Mouse (Mus musculus): ENCODE results near the gene Hist1h1a. TPM values are rescaled to one million over a fixed set of nuclear protein-coding genes. Genes with fewer than 3 reads are reported as not detected.
A peak's percentile ranks its signal among the peaks of the same experiment; 100 is the strongest.
"Not testable (repeated sequence)": the region's sequence is repeated elsewhere in the genome, so short reads cannot be mapped to it uniquely, and the experiment has no call there.

The Hist1h1a gene
- polyA plus RNA-seq, 1 experiment from 2014 or later, result 2.3 TPM

DNA sequence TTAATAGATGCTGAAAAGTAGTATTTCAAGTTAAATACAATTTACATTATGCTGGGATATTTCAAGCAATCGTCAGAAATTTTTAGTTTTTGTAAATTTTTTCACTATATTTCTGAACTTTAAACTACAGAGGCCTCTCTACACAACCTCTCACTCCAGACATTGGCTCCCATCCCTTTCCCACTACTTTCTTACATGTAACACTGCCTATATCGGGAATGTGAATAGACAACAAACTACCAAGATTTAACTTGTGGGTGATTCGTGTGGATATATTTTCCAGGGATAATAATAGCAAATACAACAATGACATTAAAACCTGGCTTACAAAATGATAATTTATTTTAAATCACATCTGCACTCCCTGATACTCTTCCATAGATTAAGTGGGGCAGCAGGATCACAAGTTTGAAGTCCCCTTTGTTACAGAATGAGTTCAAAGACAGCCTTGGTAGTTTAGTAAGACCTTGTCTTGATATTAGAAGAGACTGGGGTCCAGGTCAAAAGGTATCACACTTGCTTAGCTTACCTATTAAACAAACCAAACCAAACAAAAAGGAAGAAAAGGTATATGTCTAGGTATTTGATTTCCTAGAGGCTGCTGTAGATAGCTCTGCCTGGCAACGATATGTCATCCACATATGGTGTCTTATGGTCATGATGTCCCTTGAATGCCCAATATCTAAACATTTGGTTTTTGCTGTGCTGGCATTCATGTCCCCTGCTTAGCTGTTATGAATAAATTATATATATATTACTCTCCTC is 10.0 kb upstream of the Hist1h1a start:
- Histone ChIP-seq H3K4me2 (replicated peaks) (peak overlapping the region; percentile 52), H3K27me3 (no peaks in the 10 kb centered on the region), H3K4me3 (no peak overlapping the region), H3K36me3 (no peaks in the 10 kb centered on the region), H3K9ac (replicated peaks) (no peak overlapping the region), H3K27ac (replicated peaks) (peak overlapping the region; percentile 79), H3K4me1 (peaks cover 12% of the 10 kb centered on the region; the same call in 1 of the 2 replicates), H3K9me3 (no peaks in the 10 kb centered on the region)
- 63% methylated on average over 4 of the region's 4 CpGs for WGBS
- ATAC-seq (ENCODE audit: low FRiP score, low read depth), result no peak

- peaks cover 14% of the 10 kb centered on the region; the same call in 1 of the 2 replicates for H3K4me1 ChIP-seq
- no peaks in the 10 kb centered on the region for H3K9me3 ChIP-seq
- no peak overlapping the region for H3K27ac ChIP-seq (replicated peaks)
- H3K4me2 ChIP-seq (replicated peaks), result no peak overlapping the region
- no peaks in the 10 kb centered on the region for H3K27me3 ChIP-seq
- no peak for ATAC-seq (ENCODE audit: low FRiP score, low read depth)
- H3K36me3 ChIP-seq, result no peaks in the 10 kb centered on the region
- no peak overlapping the region for H3K9ac ChIP-seq (replicated peaks)
- H3K4me3 ChIP-seq, result no peak overlapping the region
These were observed 8.5 kb upstream of the Hist1h1a start for GRCm38 (mm10) chr13:23755000-23755399.

DNA sequence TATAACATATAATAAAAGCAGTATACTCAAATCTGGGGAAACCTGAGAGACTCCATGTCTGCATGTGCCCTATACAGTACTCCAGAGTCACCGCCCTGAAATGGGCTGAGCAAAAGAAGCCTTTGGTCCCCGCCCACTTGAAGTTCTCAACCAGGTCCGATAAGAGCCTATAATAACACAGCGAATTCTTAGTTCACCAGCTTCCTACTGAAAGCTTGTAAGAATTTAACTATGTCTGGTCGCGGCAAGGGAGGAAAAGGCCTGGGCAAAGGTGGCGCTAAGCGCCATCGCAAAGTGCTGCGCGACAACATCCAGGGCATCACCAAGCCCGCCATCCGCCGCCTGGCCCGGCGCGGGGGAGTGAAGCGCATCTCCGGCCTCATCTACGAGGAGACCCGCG is 6.7 kb upstream of the Hist1h1a start, which contains the start of gene Hist1h4b:
TSS of gene Hist1h4b (plus strand) at position 224 of the 400 bp plus-strand sequence.
- Histone ChIP-seq H3K9me3 (no peaks in the 10 kb centered on the region), H3K27me3 (no peaks in the 10 kb centered on the region), H3K4me3 (peak within 1 kb of the TSS; percentile 42), H3K4me1 (peaks cover 25% of the 10 kb centered on the region; the same call in 1 of the 2 replicates), H3K36me3 (no peaks in the 10 kb centered on the region), H3K4me2 (replicated peaks) (peak within 1 kb of the TSS; percentile 58), H3K27ac (replicated peaks) (peak within 1 kb of the TSS; percentile 86), H3K9ac (replicated peaks) (peak within 1 kb of the TSS; percentile 61)
- WGBS, result under 1% methylated on average over 17 of the region's 22 CpGs
- peak; percentile 68 for ATAC-seq (ENCODE audit: low FRiP score, low read depth)

DNA sequence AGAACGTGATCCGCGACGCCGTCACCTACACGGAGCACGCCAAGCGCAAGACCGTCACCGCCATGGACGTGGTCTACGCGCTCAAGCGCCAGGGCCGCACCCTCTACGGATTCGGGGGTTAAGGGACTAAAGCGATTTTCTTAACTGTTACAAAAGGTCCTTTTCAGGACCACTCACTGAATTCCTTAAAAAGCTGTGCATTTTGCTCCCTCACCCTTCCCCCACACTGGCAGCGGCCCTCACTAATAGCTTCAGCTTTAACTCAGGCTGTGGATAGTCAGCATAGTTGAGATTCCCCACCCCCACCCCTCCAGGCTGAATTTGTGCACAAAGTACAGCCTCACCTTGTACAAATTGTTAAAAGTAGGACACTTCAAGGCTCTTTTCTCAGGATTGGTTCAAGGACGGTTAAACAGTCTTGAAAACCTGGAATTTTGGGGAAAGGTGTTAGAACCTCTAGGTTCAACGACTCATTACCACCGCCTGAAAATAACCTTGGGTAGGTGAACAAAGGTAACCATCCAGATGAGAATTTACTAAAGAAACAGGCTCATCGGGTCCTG is 6.2 kb upstream of the Hist1h1a start:
- peak overlapping the region; percentile 86 for H3K27ac ChIP-seq (replicated peaks)
- under 1% methylated on average over 17 of the region's 23 CpGs for WGBS
- peaks cover 25% of the 10 kb centered on the region; the same call in 1 of the 2 replicates for H3K4me1 ChIP-seq
- H3K4me3 ChIP-seq, result peak overlapping the region; percentile 42
- H3K4me2 ChIP-seq (replicated peaks), result peak overlapping the region; percentile 58
- H3K27me3 ChIP-seq, result no peaks in the 10 kb centered on the region
- H3K9me3 ChIP-seq, result no peaks in the 10 kb centered on the region
- peak overlapping the region; percentile 61 for H3K9ac ChIP-seq (replicated peaks)
- no peaks in the 10 kb centered on the region for H3K36me3 ChIP-seq
- no peak for ATAC-seq (ENCODE audit: low FRiP score, low read depth)

- no peak overlapping the region for H3K4me3 ChIP-seq
- H3K27ac ChIP-seq (replicated peaks), result 0 out of 2 replicates have a peak overlapping the region, but pooled peaks have one; percentile 39
- no peak for ATAC-seq (ENCODE audit: low FRiP score, low read depth)
- H3K27me3 ChIP-seq, result no peaks in the 10 kb centered on the region
- H3K9me3 ChIP-seq, result no peaks in the 10 kb centered on the region
- H3K36me3 ChIP-seq, result no peaks in the 10 kb centered on the region
- H3K9ac ChIP-seq (replicated peaks), result no peak overlapping the region
- H3K4me1 ChIP-seq, result peaks cover 22% of the 10 kb centered on the region; the same call in 1 of the 2 replicates
- no peak overlapping the region for H3K4me2 ChIP-seq (replicated peaks)
- 54% methylated on average over 3 of the region's 3 CpGs for WGBS
These were observed 5.5 kb upstream of the Hist1h1a start for GRCm38 (mm10) chr13:23757921-23758320.

DNA sequence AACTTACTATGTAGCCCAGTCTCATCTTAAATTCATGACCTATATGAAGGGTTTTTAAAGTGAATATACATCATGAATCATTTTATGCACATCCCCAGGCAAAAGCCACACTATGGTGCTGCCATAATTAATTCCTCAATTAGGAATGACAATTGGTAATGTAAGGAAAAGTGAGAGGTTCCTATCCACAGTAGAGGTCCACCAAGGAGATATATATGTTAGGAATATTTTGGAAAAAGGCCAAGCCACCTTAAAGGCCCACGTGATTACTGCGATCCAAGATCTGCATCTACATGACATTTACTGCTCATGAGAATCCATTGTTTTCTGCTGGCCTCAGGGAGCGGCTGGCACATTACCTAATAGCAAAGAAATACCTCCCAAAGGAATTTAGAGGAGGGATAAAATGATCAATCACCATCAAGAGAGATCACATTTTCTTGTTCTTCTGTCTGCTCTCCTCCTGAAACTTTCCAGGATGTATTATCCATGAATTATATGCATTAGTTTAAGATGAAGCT is 4.2 kb upstream of the Hist1h1a start:
- peaks cover 28% of the 10 kb centered on the region for H3K4me1 ChIP-seq
- H3K36me3 ChIP-seq, result no peaks in the 10 kb centered on the region
- WGBS, result 80% methylated on average over 3 of the region's 3 CpGs
- no peak for ATAC-seq (ENCODE audit: low FRiP score, low read depth)
- no peak overlapping the region for H3K27ac ChIP-seq (replicated peaks)
- H3K4me2 ChIP-seq (replicated peaks), result no peak overlapping the region
- no peaks in the 10 kb centered on the region for H3K9me3 ChIP-seq
- H3K27me3 ChIP-seq, result no peaks in the 10 kb centered on the region
- no peak overlapping the region for H3K9ac ChIP-seq (replicated peaks)
- H3K4me3 ChIP-seq, result no peak overlapping the region

GRCm38 (mm10) chr13:23759916-23760239 is 3.6 kb upstream of the Hist1h1a start:
- 82% methylated on average over 1 of the region's 1 CpGs for WGBS

DNA sequence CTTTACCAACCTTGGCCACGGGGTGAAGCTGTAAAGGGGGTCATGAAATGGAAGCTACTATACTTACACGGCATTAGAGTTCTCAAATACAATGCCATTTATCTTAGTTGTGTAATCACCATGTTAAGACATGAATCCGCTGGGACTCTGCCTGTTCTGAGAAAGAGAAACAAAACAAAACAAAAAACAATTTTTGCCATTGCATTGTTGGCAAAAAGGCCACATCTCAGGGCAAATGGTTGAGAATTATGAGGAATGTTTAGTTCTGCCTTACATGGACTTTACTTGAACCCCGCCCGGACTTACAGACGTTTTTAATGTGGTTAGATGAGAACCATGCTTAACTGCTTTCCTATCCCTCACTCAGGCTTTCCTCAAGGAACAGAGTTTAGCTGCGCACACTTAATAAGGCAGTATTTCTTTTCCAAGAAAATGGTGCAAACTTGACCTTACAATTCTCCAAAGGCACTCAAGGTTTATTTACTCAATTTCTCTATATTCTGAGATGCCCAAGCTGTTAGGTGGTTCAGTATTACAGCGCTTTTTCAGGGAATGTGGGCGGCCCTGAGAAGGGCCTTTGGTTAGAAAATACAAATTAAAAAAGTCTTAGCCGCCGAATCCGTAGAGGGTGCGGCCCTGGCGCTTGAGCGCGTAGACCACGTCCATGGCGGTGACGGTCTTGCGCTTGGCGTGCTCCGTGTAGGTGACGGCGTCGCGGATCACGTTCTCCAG is 3.1 kb upstream of the Hist1h1a start:
- peak overlapping the region; percentile 73 for H3K4me2 ChIP-seq (replicated peaks)
- peak overlapping the region; percentile 32 for H3K9ac ChIP-seq (replicated peaks)
- H3K36me3 ChIP-seq, result no peaks in the 10 kb centered on the region
- WGBS, result 2% methylated on average over 22 of the region's 27 CpGs
- no peaks in the 10 kb centered on the region for H3K9me3 ChIP-seq
- H3K4me1 ChIP-seq, result peaks cover 32% of the 10 kb centered on the region
- no peaks in the 10 kb centered on the region for H3K27me3 ChIP-seq
- peak overlapping the region; percentile 90 for H3K27ac ChIP-seq (replicated peaks)
- ATAC-seq (ENCODE audit: low FRiP score, low read depth), result no peak
- peak overlapping the region; percentile 43 for H3K4me3 ChIP-seq

More at GRCm38 (mm10) chr13:23759916-23760239, 3.6 kb upstream of the Hist1h1a start:
- peaks cover 32% of the 10 kb centered on the region for H3K4me1 ChIP-seq
- H3K4me3 ChIP-seq, result peak overlapping the region; percentile 43
- H3K4me2 ChIP-seq (replicated peaks), result peak overlapping the region; percentile 73
- no peaks in the 10 kb centered on the region for H3K36me3 ChIP-seq
- H3K9me3 ChIP-seq, result no peaks in the 10 kb centered on the region
- no peaks in the 10 kb centered on the region for H3K27me3 ChIP-seq
- no peak for ATAC-seq (ENCODE audit: low FRiP score, low read depth)
- peak overlapping the region; percentile 32; the same call in 1 of the 2 replicates for H3K9ac ChIP-seq (replicated peaks)
- peak overlapping the region; percentile 90 for H3K27ac ChIP-seq (replicated peaks)

GRCm38 (mm10) chr13:23760972-23761864 is 2.2 kb upstream of the Hist1h1a start, which contains the start of gene Hist1h4a:
Gene Hist1h4a (minus strand): TSS chr13:23761230.
- H3K36me3 ChIP-seq, result no peaks in the 10 kb centered on the region
- H3K9me3 ChIP-seq, result no peaks in the 10 kb centered on the region
- under 1% methylated on average over 69 of the region's 72 CpGs for WGBS
- peak within 1 kb of the TSS; percentile 41 for H3K9ac ChIP-seq (replicated peaks)
- peak within 1 kb of the TSS; percentile 43 for H3K4me3 ChIP-seq
- peak; percentile 71 for ATAC-seq (ENCODE audit: low FRiP score, low read depth)
- peak within 1 kb of the TSS; percentile 90 for H3K27ac ChIP-seq (replicated peaks)
- H3K4me2 ChIP-seq (replicated peaks), result peak within 1 kb of the TSS; percentile 73
- no peaks in the 10 kb centered on the region for H3K27me3 ChIP-seq
- peaks cover 32% of the 10 kb centered on the region for H3K4me1 ChIP-seq

DNA sequence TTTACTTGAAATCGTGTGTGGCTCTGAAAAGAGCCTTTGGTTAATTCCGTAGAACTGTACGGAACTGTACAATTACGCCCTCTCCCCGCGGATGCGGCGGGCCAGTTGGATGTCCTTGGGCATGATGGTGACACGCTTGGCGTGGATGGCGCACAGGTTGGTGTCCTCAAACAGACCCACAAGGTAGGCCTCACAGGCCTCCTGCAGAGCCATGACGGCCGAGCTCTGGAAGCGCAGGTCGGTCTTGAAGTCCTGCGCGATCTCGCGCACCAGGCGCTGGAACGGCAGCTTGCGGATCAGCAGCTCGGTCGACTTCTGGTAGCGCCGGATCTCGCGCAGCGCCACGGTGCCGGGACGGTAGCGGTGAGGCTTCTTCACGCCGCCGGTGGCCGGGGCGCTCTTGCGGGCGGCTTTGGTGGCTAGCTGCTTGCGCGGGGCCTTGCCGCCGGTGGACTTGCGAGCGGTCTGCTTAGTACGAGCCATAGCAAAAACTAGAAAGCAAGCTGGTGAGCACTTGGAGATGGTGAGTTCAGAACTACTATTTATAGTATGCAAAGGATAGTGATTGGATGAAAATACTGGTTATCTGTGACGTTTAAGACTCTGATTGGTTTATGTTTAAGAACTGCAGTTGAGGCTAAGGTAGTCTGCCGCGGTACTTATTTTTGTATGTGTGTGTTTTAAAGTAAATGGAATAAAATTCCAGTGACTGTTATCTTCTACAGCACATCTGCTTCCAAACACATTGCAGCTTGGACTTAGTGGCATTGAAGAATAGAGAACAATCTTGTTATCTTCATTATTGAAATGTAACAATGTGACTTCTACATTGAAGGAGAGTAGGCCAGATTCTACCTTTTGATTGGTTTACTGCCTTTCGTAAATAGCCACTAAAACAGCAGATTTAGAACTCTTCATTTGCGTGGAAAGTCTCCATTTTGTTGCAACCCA is 1.3 kb upstream of the Hist1h1a start, which contains the start of gene Hist1h3a:
TSS of gene Hist1h3a (minus strand) at position 516 of the 951 bp plus-strand sequence.
- not testable (repeated sequence) for H3K36me3 ChIP-seq, H3K27me3 ChIP-seq, H3K9me3 ChIP-seq
- peak within 1 kb of the TSS; percentile 73 for H3K4me2 ChIP-seq (replicated peaks)
- peak within 1 kb of the TSS; percentile 41 for H3K9ac ChIP-seq (replicated peaks)
- peak; percentile 69 for ATAC-seq (ENCODE audit: low FRiP score, low read depth)
- H3K27ac ChIP-seq (replicated peaks), result peak within 1 kb of the TSS; percentile 90
- peak within 1 kb of the TSS; percentile 58 for H3K4me3 ChIP-seq
- H3K4me1 ChIP-seq, result peaks cover 32% of the 10 kb centered on the region
- under 1% methylated on average over 27 of the region's 52 CpGs for WGBS

Data from midbrain, embryonic 12.5 days (tissue).